Mouse (Mus musculus) splenic B cell, adult 2 months (primary cell): Measurements from ENCODE around the gene Pdgfc.
"Not testable (repeated sequence)": the region's sequence is repeated elsewhere in the genome, so short reads cannot be mapped to it uniquely, and the experiment has no call there.

Experiments
- DNase-seq: peaks from one replicate; pipeline ENCODE4 v3.0.0-alpha.2; 2011; ENCODE audit warnings: low read depth, low spot score
- H3K27me3 ChIP-seq: 2 replicates; pipeline ENCODE4 v1.6.1; 2012; ENCODE audit warnings: mild to moderate bottlenecking, low read length, moderate library complexity, mixed read lengths; ENCODE audit not compliant: control insufficient read depth, poor library complexity, insufficient read depth, severe bottlenecking
- H3K36me3 ChIP-seq: 2 replicates; pipeline ENCODE4 v1.6.1; 2012; ENCODE audit warnings: mild to moderate bottlenecking, low read length, moderate library complexity, mixed read lengths; ENCODE audit not compliant: control insufficient read depth, poor library complexity, insufficient read depth, severe bottlenecking

The Pdgfc gene

GRCm38 (mm10) chr3:81101136-81101535 is 64.9 kb downstream of the Pdgfc start:
- Histone ChIP-seq H3K36me3 (no peaks in the 10 kb centered on the region), H3K27me3 (no peaks in the 10 kb centered on the region)
- no peak for DNase-seq

GRCm38 (mm10) chr3:81102158-81102876 is 66.1 kb downstream of the Pdgfc start:
- peak; percentile 63 for DNase-seq
- no peaks in the 10 kb centered on the region for H3K36me3 ChIP-seq
- no peaks in the 10 kb centered on the region for H3K27me3 ChIP-seq

GRCm38 (mm10) chr3:81102877-81103420 is 66.7 kb downstream of the Pdgfc start:
- no peak for DNase-seq
- Histone ChIP-seq H3K27me3 (no peaks in the 10 kb centered on the region), H3K36me3 (no peaks in the 10 kb centered on the region)

- no peaks in the 10 kb centered on the region for H3K27me3 ChIP-seq
- H3K36me3 ChIP-seq, result no peaks in the 10 kb centered on the region
- no peak for DNase-seq
These were observed 71.3 kb downstream of the Pdgfc start for GRCm38 (mm10) chr3:81107515-81107914.

- no peak for DNase-seq
- Histone ChIP-seq H3K36me3 (no peaks in the 10 kb centered on the region), H3K27me3 (no peaks in the 10 kb centered on the region)
These were observed 74.8 kb downstream of the Pdgfc start for GRCm38 (mm10) chr3:81110968-81111367.

- Histone ChIP-seq H3K27me3 (no peaks in the 10 kb centered on the region), H3K36me3 (no peaks in the 10 kb centered on the region)
- DNase-seq, result peak; percentile 62
These were observed 76.7 kb downstream of the Pdgfc start for GRCm38 (mm10) chr3:81112892-81113291.

GRCm38 (mm10) chr3:81120664-81121063 is 84.4 kb downstream of the Pdgfc start:
- no peaks in the 10 kb centered on the region for H3K36me3 ChIP-seq
- no peaks in the 10 kb centered on the region for H3K27me3 ChIP-seq
- DNase-seq, result no peak

- Histone ChIP-seq H3K36me3 (no peaks in the 10 kb centered on the region), H3K27me3 (no peaks in the 10 kb centered on the region)
- no peak for DNase-seq
These were observed 85.5 kb downstream of the Pdgfc start for GRCm38 (mm10) chr3:81121731-81122130.

- no peaks in the 10 kb centered on the region for H3K27me3 ChIP-seq
- DNase-seq, result no peak
- no peaks in the 10 kb centered on the region for H3K36me3 ChIP-seq
These were observed 87.2 kb downstream of the Pdgfc start for GRCm38 (mm10) chr3:81123461-81123860.

GRCm38 (mm10) chr3:81127013-81127412 is 90.8 kb downstream of the Pdgfc start:
- Histone ChIP-seq H3K27me3 (no peaks in the 10 kb centered on the region), H3K36me3 (no peaks in the 10 kb centered on the region)
- DNase-seq, result no peak

- DNase-seq, result no peak
- no peaks in the 10 kb centered on the region for H3K36me3 ChIP-seq
- H3K27me3 ChIP-seq, result no peaks in the 10 kb centered on the region
These were observed 100.8 kb downstream of the Pdgfc start for GRCm38 (mm10) chr3:81136985-81137384.

GRCm38 (mm10) chr3:81138030-81138429 is 101.8 kb downstream of the Pdgfc start:
- not testable (repeated sequence) for H3K27me3 ChIP-seq, DNase-seq, H3K36me3 ChIP-seq

- Histone ChIP-seq H3K27me3 (no peaks in the 10 kb centered on the region), H3K36me3 (no peaks in the 10 kb centered on the region)
- no peak for DNase-seq
These were observed 107.5 kb downstream of the Pdgfc start for GRCm38 (mm10) chr3:81143730-81144129.

- DNase-seq, result no peak
- Histone ChIP-seq H3K27me3 (no peaks in the 10 kb centered on the region), H3K36me3 (no peaks in the 10 kb centered on the region)
These were observed 112.9 kb downstream of the Pdgfc start for GRCm38 (mm10) chr3:81149109-81149521.

GRCm38 (mm10) chr3:81150228-81150627 is 114.0 kb downstream of the Pdgfc start:
- H3K36me3 ChIP-seq, result no peaks in the 10 kb centered on the region
- no peaks in the 10 kb centered on the region for H3K27me3 ChIP-seq
- no peak for DNase-seq

GRCm38 (mm10) chr3:81154420-81154819 is 118.2 kb downstream of the Pdgfc start:
- Histone ChIP-seq H3K36me3 (no peaks in the 10 kb centered on the region), H3K27me3 (no peaks in the 10 kb centered on the region)
- DNase-seq, result no peak
